Mouse (Mus musculus) lung, adult 2 months (tissue): Measurements from ENCODE around the gene Slc24a5.

Experiments used
- CTCF ChIP-seq: fragments of 200-500 bp; IDR thresholded peaks from 2 replicates; pipeline ENCODE4 v1.5.1; 2011; ENCODE audit warnings: mild to moderate bottlenecking, low read length, control low read depth; ENCODE audit not compliant: insufficient read depth
- POLR2A ChIP-seq: fragments of 200-500 bp; IDR thresholded peaks from 2 replicates; pipeline ENCODE4 v1.6.1; 2011; ENCODE audit warnings: low read depth, mild to moderate bottlenecking, control low read depth, low read length, borderline replicate concordance; ENCODE audit errors: extremely low read depth

GRCm38 (mm10) chr2:125032258-125032973 lies 35.5 kb upstream of the Slc24a5 start:
- TF ChIP-seq POLR2A (no peak), CTCF (no peak)
